Mouse (Mus musculus) urinary bladder, postnatal 36 days (tissue): ENCODE results near the gene Tspan31.
"Not testable (repeated sequence)": the region's sequence is repeated elsewhere in the genome, so short reads cannot be mapped to it uniquely, and the experiment has no call there.

Source experiments
- DNase-seq, 2 experiments: peaks; one replicate each; pipeline ENCODE4 v3.0.0; 2022; ENCODE audit warnings: low spot score in 2 of 2, mixed read lengths in 1 of 2

The Tspan31 gene

GRCm38 (mm10) chr10:127083915-127084306 lies 13.8 kb upstream of the Tspan31 start:
- no peak for DNase-seq

GRCm38 (mm10) chr10:127083292-127083914 lies 13.3 kb upstream of the Tspan31 start:
- no peak for DNase-seq

GRCm38 (mm10) chr10:127081996-127082620 lies 12.0 kb upstream of the Tspan31 start:
- DNase-seq, result no peak

GRCm38 (mm10) chr10:127080901-127081780 lies 11.1 kb upstream of the Tspan31 start:
- no peak for DNase-seq

GRCm38 (mm10) chr10:127079665-127080391 lies 9.8 kb upstream of the Tspan31 start:
- DNase-seq, result no peak

GRCm38 (mm10) chr10:127078677-127079575 lies 8.9 kb upstream of the Tspan31 start:
- DNase-seq, result no peak

GRCm38 (mm10) chr10:127078001-127078676 lies 8.1 kb upstream of the Tspan31 start:
- no peak for DNase-seq

GRCm38 (mm10) chr10:127077515-127077914 lies 7.5 kb upstream of the Tspan31 start:
- DNase-seq, result no peak

GRCm38 (mm10) chr10:127076082-127076481 lies 6.0 kb upstream of the Tspan31 start:
- no peak for DNase-seq

- DNase-seq, result no peak
Measured at GRCm38 (mm10) chr10:127075651-127076050, 5.6 kb upstream of the Tspan31 start.

- DNase-seq, result no peak
Measured at GRCm38 (mm10) chr10:127075080-127075479, 5.0 kb upstream of the Tspan31 start, which contains the start of gene Agap2. TSS of gene Agap2 (plus strand) at chr10:127075284.

- no peak for DNase-seq
Measured at GRCm38 (mm10) chr10:127073981-127074380, 3.9 kb upstream of the Tspan31 start.

GRCm38 (mm10) chr10:127072969-127073368 lies 2.9 kb upstream of the Tspan31 start:
- DNase-seq, result not testable (repeated sequence)

GRCm38 (mm10) chr10:127072270-127072669 lies 2.2 kb upstream of the Tspan31 start:
- DNase-seq, result not testable (repeated sequence)

- no peak for DNase-seq
Measured at GRCm38 (mm10) chr10:127071203-127071602, 1.1 kb upstream of the Tspan31 start.

GRCm38 (mm10) chr10:127069281-127070189 lies 529 bp downstream of the Tspan31 start:
- DNase-seq, result no peak

- DNase-seq, result no peak
Measured at GRCm38 (mm10) chr10:127068360-127069038, 1.6 kb downstream of the Tspan31 start.

- no peak for DNase-seq
Measured at GRCm38 (mm10) chr10:127066519-127067018, 3.5 kb downstream of the Tspan31 start.
